Mouse (Mus musculus) brain, embryonic 14.5 days (tissue): Measurements from ENCODE around the gene Rbm20.

ENCODE experiments used
- CTCF ChIP-seq: fragments of 200-500 bp; IDR thresholded peaks from 2 replicates; pipeline ENCODE4 v1.5.1; 2012; ENCODE audit warnings: inconsistent platforms, mild to moderate bottlenecking, moderate library complexity, borderline replicate concordance; ENCODE audit not compliant: insufficient read depth, insufficient read length; ENCODE audit errors: extremely low read depth
- POLR2A ChIP-seq: fragments of 200-500 bp; IDR thresholded peaks from 2 replicates; pipeline ENCODE4 v1.6.1; 2012; ENCODE audit warnings: mild to moderate bottlenecking, inconsistent platforms, borderline replicate concordance; ENCODE audit not compliant: poor library complexity, insufficient read depth, insufficient read length, severe bottlenecking; ENCODE audit errors: extremely low read depth

DNA sequence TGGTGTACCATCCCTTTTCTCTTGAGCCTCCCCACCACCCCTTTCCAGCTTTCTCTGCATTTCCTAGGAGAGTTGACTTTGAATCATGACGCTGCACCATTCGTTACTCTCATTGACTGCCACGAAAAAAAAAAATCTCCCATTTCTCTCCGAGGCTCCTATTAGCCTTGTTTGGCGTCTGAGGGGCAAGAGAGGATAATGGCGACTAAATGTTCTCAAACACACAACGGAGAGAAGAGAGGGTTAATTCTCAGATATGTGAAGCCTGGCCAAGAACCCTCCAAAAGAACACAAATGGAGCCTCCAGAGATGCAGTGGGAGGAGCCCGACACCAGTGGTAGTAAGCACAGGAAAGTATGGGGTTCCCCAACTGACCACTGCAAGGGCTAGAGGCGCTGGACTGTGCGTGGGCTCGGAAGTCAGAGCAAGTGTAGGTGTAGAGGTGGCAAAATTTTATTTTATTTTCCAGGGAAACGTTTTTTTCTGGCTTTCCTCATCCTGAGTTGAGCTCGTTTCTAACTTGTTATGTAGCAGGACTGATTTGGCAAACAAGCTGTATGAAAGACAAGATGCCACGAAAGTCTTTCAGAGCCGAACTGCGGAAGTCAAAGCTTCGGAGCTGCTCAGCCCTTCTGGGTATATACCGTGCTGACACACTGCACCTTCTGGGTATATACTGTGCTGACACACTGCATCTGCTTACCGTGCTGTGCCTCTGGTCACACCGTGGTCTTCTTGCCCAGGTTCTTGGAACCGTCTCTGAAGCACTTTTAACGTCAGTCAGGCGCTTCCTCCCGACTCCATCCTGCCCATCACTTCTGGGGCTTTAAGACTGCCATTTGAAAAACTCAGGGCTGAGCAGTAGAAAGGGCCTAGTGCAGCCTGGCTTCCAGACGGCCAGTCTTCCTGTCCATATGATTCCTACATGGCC, 222.1 kb downstream of the Rbm20 start:
- no peak for TF ChIP-seq CTCF
- TF ChIP-seq POLR2A, result no peak
